Mouse (Mus musculus) cerebellum, adult 18-20 months (tissue): ENCODE measurements around the gene Atoh7.

Source experiments
- DNase-seq, 2 experiments: peaks; one replicate each; pipeline ENCODE4 v3.0.0; 2021

Atoh7 gene

DNA sequence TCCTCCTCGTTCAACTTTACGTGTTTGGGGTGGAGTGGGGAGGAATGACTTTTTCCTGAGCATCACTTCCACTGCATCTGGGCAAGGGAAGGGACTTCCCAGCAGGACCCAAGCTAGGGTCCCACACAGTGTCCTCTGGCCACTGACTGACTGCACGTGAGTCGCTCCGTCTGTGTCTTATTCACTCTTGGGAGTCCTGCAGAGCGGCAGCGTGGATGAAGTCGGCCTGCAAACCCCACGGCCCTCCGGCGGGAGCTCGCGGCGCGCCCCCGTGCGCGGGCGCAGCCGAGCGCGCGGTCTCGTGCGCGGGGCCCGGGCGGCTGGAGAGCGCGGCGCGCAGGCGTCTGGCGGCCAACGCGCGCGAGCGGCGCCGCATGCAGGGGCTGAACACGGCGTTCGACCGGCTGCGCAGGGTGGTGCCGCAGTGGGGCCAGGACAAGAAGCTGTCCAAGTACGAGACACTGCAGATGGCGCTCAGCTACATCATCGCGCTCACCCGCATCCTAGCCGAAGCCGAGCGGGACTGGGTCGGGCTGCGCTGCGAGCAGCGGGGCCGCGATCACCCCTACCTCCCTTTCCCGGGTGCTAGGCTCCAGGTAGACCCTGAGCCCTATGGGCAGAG, 601 bp downstream of the Atoh7 start:
- DNase-seq = peak; percentile 90 to 94

DNA sequence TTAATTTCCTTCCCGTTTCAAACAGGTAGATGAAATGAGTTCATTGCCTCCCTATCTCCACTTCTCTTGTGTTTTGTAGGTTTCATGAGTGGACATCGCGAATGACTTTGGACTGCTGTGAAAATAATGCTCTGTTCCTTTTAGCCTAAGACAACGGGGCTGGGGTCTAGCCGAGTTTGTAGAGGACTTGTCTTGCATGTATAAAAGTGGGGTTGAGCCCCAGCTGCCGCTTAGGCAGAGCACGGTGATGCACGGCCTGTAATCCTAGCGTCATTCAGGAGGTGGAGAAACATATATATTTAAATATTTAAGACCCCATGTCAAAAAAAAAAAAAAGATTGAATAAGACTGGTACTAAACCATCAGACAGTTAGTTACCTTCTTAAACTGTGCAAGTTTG, 1.2 kb downstream of the Atoh7 start:
- no peak for DNase-seq

GRCm38 (mm10) chr10:63113027-63113604, 13.7 kb downstream of the Atoh7 start:
- DNase-seq = peak in 1 of 2 experiments; percentile 45

- DNase-seq = no peak
These were observed 14.4 kb downstream of the Atoh7 start for GRCm38 (mm10) chr10:63113716-63114360.

DNA sequence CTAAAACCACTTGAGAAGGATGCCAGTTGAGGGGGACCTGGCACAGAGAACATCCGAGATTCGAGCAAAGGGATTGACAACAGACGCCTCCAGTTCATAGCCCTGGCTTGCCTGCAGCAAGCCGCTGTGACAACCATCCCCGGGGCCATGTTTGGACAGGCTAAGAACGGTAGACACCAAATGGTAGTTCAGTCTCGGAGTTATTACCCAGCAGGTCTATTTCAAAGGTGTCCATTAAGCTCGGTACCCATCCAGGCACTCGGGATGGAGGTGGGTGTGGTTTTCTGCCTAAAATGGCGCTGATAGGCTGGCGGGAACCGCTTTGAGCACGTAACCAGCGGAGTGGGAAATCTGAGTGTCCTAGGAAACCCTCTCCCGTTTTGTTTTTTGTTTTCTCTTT, 16.4 kb downstream of the Atoh7 start:
- DNase-seq = no peak

DNA sequence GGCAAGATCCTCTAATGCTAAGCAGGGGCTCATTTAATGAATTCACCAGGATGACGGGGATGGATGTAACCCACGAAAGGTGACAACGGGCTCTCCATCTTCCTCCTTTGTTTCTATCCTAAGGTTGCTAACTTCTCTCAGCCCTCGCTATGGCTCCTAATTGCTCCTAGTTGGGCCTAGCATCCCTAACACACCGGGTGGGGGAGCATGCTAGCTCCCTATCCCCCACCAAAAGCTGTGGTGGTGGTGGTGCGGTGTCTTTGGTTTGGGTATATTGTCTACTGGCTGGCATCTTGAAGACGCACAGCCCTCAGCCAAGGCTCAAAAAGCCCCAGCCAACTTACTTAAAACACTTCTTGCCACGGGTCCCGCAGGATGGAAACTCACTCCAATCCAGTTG, 16.9 kb downstream of the Atoh7 start:
- DNase-seq = no peak

DNA sequence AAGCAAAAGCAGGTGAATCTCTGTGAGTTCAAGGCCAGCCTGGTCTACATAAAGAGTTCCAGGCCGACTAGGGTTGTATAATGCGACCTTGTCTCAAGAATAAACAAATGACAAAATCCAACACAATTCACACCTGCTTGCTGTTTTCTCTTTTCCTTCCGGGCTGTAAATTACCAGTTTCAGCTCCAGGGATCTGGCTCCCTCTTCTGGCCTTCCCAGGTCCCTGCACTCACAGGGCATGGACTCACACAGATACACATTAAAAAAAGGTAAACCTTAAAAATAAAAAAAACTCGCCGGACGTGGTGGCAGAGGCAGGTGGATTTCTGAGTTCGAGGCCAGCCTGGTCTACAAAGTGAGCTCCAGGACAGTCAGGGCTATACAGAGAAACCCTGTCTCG, 18.1 kb downstream of the Atoh7 start:
- no peak for DNase-seq

GRCm38 (mm10) chr10:63119916-63120315, 20.5 kb downstream of the Atoh7 start:
- DNase-seq = no peak

- no peak for DNase-seq
These were observed 22.5 kb downstream of the Atoh7 start for GRCm38 (mm10) chr10:63121961-63122360.

GRCm38 (mm10) chr10:63122516-63122915, 23.1 kb downstream of the Atoh7 start:
- peak in 1 of 2 experiments; percentile 49 for DNase-seq

DNA sequence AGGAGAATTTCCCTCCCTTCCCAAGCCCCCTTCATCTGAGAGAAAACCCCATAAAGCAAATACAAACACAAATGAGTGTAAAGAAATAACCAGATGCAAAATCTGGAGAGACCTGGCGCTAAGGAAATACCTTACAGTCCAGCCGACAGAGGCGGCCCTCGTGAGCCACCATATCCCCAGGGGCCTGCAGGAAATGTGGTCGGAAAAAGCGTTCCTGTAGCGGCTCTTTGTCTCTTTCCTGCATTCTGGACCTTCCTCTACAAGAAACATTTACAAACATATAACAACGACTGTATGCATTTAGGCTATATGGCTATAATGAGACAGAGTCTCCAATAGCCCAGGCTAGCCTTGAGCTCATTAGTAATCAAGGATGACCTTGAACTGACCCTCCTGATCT, 23.7 kb downstream of the Atoh7 start:
- no peak for DNase-seq

GRCm38 (mm10) chr10:63124016-63124415, 24.6 kb downstream of the Atoh7 start:
- DNase-seq = no peak

DNA sequence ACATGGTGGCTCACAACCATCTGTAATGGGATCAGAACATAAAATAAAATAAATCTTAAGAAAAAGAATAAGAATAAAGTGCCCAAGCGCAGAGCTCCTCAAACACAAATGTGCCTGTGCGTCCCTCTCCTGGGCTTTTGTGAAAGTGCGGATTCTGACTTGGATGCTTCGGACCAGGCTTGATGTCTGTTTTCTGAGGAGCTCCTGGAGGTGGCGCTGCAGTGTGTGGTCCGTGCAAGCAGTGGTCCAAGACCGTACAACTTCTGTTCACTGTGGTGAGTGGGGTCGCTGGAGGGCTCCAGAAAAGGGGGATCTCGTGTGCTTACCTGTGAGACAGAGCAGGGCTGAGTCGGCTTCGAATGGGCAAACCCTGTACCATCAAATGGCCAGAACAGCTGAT, 25.9 kb downstream of the Atoh7 start:
- DNase-seq = no peak

GRCm38 (mm10) chr10:63126116-63126515, 26.7 kb downstream of the Atoh7 start:
- no peak for DNase-seq

DNA sequence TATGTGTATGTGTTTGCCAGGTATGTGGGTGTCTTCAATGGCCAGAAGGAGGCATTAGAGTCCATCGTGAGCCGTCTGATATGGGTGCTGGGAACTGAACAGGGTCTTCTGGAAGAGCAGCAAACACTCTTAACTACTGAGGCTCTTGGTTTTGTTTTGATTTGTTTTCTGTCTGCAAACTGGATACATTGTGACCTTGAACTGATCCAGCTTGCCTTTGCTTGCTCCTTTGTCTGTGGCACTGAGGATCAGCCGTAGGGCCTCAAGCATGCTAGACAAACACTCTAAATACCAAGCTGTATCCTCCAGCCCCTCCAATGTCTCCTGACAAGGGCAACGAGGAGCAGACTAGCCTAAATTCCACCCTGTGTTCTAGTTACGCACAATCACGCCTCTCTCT, 27.7 kb downstream of the Atoh7 start:
- DNase-seq = no peak

DNA sequence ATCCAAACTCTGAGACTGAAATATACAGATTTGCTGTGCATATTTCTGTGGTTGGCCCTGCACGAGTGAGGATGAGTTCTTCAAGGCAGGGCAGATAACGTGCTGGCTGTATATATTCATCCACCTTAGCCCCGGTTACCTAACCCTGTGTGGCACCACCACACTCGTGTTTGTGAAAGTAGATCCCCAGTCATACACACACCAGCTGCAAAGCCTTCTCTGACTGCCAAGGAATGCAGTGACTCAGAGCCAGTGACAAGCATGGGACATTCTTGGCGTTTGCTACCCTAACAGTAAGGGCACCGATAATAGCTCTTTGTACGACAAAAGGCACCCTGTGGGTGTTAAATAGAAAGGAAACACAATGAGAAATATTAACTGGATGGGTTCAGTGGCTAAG, 28.8 kb downstream of the Atoh7 start:
- DNase-seq = no peak

- DNase-seq = no peak
These were observed 31.0 kb downstream of the Atoh7 start for GRCm38 (mm10) chr10:63130500-63130899.

GRCm38 (mm10) chr10:63132356-63132755, 32.9 kb downstream of the Atoh7 start:
- DNase-seq = no peak

- DNase-seq = no peak
These were observed 33.9 kb downstream of the Atoh7 start for GRCm38 (mm10) chr10:63133326-63133725.

GRCm38 (mm10) chr10:63135680-63136079, 36.2 kb downstream of the Atoh7 start:
- DNase-seq = no peak

- no peak for DNase-seq
These were observed 37.0 kb downstream of the Atoh7 start for GRCm38 (mm10) chr10:63136436-63136835.

- DNase-seq = no peak
These were observed 43.2 kb downstream of the Atoh7 start for GRCm38 (mm10) chr10:63142660-63143059.
